Mouse (Mus musculus) limb, embryonic 11.5 days (tissue): ENCODE measurements around the gene Slc6a19. TPM values are rescaled to one million over a fixed set of nuclear protein-coding genes. Genes with fewer than 3 reads are reported as not detected.

ENCODE experiments used
- ATAC-seq: fragments of 200-750 bp; cut with Nextera tagmentation; 2 replicates; pipeline ENCODE4 v1.8.0; 2017; ENCODE audit warnings: low read depth; ENCODE audit not compliant: insufficient number of reproducible peaks, low FRiP score, low TSS enrichment
- DNase-seq: peaks from one replicate; pipeline ENCODE4 v3.0.0-alpha.2; 2015; ENCODE audit warnings: low spot score
- H3K27ac ChIP-seq: fragments of 300-500 bp; sonication (generic); replicated peaks from 2 replicates; pipeline ENCODE4 v1.5.1; 2014; ENCODE audit warnings: low read depth, mild to moderate bottlenecking, low read length
- H3K27me3 ChIP-seq: fragments of 300-500 bp; sonication (generic); 2 replicates; pipeline ENCODE4 v1.6.1; 2014; ENCODE audit warnings: mild to moderate bottlenecking, low read length, mixed read lengths; ENCODE audit not compliant: control insufficient read depth, insufficient read depth
- H3K36me3 ChIP-seq: fragments of 300-500 bp; sonication (generic); 2 replicates; pipeline ENCODE4 v1.6.1; 2014; ENCODE audit warnings: mild to moderate bottlenecking, low read length, moderate library complexity, mixed read lengths; ENCODE audit not compliant: control insufficient read depth, insufficient read depth
- H3K4me1 ChIP-seq: fragments of 300-500 bp; sonication (generic); 2 replicates; pipeline ENCODE4 v1.6.1; 2014; ENCODE audit warnings: low read length, mixed read lengths; ENCODE audit not compliant: control insufficient read depth, insufficient read depth
- H3K4me2 ChIP-seq: fragments of 300-500 bp; sonication (generic); 2 replicates; pipeline ENCODE4 v1.6.1; 2014; ENCODE audit warnings: low read depth, mild to moderate bottlenecking, moderate library complexity; ENCODE audit not compliant: severe bottlenecking
- H3K4me3 ChIP-seq: fragments of 300-500 bp; sonication (generic); 2 replicates; pipeline ENCODE4 v1.5.1; 2014; ENCODE audit warnings: low read depth, low read length
- H3K9ac ChIP-seq: fragments of 300-500 bp; sonication (generic); 2 replicates; pipeline ENCODE4 v1.6.1; 2014; ENCODE audit warnings: mild to moderate bottlenecking, low read length
- H3K9me3 ChIP-seq: fragments of 300-500 bp; sonication (generic); 2 replicates; pipeline ENCODE4 v1.6.1; 2016; ENCODE audit warnings: low read length; ENCODE audit not compliant: control insufficient read depth
- WGBS: fragments of 180-500 bp; shearing (Covaris S2); extraction: QIAGEN DNeasy Blood & Tissue Kit; methylation state at CpG from one replicate; pipeline ENCODE4 v1.1.7; 2014; 5-methylcytosine and 5-hydroxymethylcytosine counted together
- polyA plus RNA-seq: library from polyadenylated mRNA; unstranded; fragments of >200 nt; fragmentation: Nextera tagmentation; extraction: Ambion mirVana; gene quantifications from 2 replicates; pipeline ENCODE4 v1.2.1, GENCODE M21; 2014

The Slc6a19 gene
- polyA plus RNA-seq, 1 experiment from 2014 or later = not detected

GRCm38 (mm10) chr13:73637826-73638225, 66.8 kb downstream of the Slc6a19 start:
- Histone ChIP-seq H3K4me2 (no peak overlapping the region), H3K36me3 (no peaks in the 10 kb centered on the region; the same call in 1 of the 2 replicates), H3K27ac (no peak overlapping the region), H3K9ac (no peak overlapping the region), H3K9me3 (no peaks in the 10 kb centered on the region), H3K4me3 (no peak overlapping the region), H3K4me1 (no peaks in the 10 kb centered on the region), H3K27me3 (no peaks in the 10 kb centered on the region)
- DNase-seq = no peak
- 87% methylated on average over 5 of the region's 6 CpGs for WGBS
- no peak for ATAC-seq

GRCm38 (mm10) chr13:73631837-73632236, 72.8 kb downstream of the Slc6a19 start:
- Histone ChIP-seq H3K9me3 (no peaks in the 10 kb centered on the region), H3K4me3 (no peak overlapping the region), H3K9ac (no peak overlapping the region), H3K4me1 (peaks cover 6% of the 10 kb centered on the region; the same call in 1 of the 2 replicates), H3K4me2 (no peak overlapping the region), H3K36me3 (no peaks in the 10 kb centered on the region; the same call in 1 of the 2 replicates), H3K27me3 (no peaks in the 10 kb centered on the region), H3K27ac (no peak overlapping the region)
- DNase-seq (no peak), ATAC-seq (no peak)
- 96% methylated on average over 3 of the region's 3 CpGs for WGBS

Other genes with a start within 250 kb of the Slc6a19 start
- gene Lpcat1, start 237.7 kb downstream of the Slc6a19 start, polyA plus RNA-seq = 47.6 and 47.7 TPM in 2 replicates
- gene Slc6a3, start 168.1 kb downstream of the Slc6a19 start, polyA plus RNA-seq = 0.11 and 0.17 TPM in 2 replicates
- gene Clptm1l, start 100.9 kb downstream of the Slc6a19 start, polyA plus RNA-seq = 113 and 119 TPM in 2 replicates
- 9.4 and 10.2 TPM in 2 replicates for gene Tert, start 78.0 kb downstream of the Slc6a19 start, polyA plus RNA-seq
- gene Slc6a18, start 26.8 kb downstream of the Slc6a19 start, polyA plus RNA-seq = not detected in 2 replicates
- gene Slc12a7, start 28.2 kb upstream of the Slc6a19 start, polyA plus RNA-seq = 49.1 and 50.8 TPM in 2 replicates
- 49.9 and 55.9 TPM in 2 replicates for gene Nkd2, start 142.8 kb upstream of the Slc6a19 start, polyA plus RNA-seq
- gene Trip13, start 232.9 kb upstream of the Slc6a19 start, polyA plus RNA-seq = 73.4 and 73.5 TPM in 2 replicates
- gene Brd9, start 232.9 kb upstream of the Slc6a19 start, polyA plus RNA-seq = 60.0 and 66.8 TPM in 2 replicates